Mouse (Mus musculus): ENCODE measurements around the gene Cyp4f13.

The Cyp4f13 gene

DNA sequence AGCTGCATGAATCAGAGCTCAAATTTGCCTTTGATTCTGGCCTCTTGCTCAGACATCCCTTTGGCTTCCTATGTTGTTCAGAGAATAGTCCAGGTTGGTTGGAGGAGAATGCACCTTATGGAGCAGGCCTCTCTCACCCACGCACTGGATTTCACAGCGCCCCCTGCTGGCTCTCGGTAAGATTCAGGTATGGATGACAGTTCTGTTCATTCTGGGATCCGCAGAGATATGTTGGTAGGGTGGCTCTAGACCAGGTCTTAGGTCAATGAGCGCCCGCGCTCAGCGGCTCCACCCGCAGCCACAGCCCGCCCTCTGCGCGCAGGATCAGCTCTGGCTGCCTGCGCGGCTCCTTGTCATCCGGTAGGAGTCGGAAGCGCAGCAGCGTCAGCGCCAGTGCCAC lies 42.0 kb downstream of the Cyp4f13 start:
- DNase-seq (ENCODE audit: low spot score in 2 of 2) = peak in 1 of 2 experiments; percentile 13

- DNase-seq (ENCODE audit: low spot score in 2 of 2) = no peak
Observed at GRCm38 (mm10) chr17:32904414-32904813, 42.8 kb downstream of the Cyp4f13 start.

GRCm38 (mm10) chr17:32901751-32902525 lies 45.3 kb downstream of the Cyp4f13 start:
- DNase-seq (ENCODE audit: low spot score in 2 of 2) = no peak

DNA sequence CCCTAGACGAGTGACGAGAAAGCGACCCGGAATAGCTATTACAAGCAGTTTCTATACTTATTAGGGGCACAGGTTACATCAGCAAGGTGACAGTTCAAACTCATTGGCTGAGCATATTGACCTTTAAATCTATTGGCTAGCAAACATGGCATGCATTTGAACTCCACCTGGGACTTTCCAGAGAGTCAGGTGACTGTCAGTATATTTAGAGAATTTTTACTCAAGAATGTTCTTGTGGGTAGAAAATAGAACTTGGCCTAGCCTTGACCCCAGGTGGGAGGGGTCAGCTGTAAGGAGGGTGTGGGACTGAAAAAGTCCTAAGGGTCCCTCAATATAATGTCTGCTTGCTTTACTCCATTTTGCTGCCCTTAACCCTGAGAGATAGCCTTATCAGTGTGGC lies 51.8 kb downstream of the Cyp4f13 start:
- no peak for DNase-seq (ENCODE audit: low spot score in 2 of 2)

GRCm38 (mm10) chr17:32893901-32894300 lies 53.3 kb downstream of the Cyp4f13 start:
- DNase-seq (ENCODE audit: low spot score in 2 of 2) = no peak

DNA sequence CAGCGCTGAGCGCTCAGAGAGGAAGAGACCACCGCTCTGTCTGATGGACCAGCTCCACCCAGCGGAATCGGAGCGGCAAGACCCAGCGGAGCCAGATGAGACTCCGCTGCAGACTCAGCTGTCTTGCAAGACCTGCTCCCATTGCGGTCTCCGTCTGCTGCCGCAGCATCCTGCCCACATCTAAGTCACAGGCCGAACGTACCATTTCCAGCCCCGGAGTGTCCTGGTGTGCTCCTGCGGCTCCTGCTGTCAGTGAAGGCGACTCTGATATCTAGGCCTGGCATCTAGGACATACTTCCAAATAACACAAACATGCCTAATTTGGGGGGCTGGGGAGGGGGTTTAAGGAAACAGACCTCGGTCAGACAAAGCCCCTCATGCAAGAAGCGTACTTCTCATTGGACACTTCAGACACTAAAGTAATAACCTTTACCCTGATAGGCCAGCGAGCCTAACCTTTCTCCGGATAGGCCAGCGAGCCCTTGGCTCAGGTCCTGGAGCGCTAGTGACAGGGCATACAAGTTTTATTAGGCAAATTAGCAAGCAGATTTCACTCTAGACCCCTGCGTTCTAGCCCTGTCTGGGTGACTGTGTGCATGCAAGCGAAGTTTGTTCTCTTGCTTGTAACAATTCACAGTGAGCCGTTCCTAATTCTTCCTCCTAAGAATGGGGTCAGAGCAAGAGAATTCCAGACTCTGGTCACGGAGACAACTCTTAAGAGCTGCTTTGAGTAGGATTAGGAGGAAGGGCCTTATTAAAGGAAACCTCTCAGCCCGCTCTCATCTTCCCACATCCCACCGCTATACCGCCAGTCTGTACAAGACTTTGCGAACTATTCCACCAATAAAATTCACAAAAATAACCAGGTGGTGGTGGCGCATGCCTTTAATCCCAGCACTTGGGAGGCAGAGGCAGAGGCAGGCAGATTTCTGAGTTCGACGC lies 55.7 kb downstream of the Cyp4f13 start, which contains the start of gene Zfp870:
TSS of gene Zfp870 (minus strand) at position 404 of the 942 bp plus-strand sequence.
- peak; percentile 69 to 82 for DNase-seq (ENCODE audit: low spot score in 2 of 2)

DNA sequence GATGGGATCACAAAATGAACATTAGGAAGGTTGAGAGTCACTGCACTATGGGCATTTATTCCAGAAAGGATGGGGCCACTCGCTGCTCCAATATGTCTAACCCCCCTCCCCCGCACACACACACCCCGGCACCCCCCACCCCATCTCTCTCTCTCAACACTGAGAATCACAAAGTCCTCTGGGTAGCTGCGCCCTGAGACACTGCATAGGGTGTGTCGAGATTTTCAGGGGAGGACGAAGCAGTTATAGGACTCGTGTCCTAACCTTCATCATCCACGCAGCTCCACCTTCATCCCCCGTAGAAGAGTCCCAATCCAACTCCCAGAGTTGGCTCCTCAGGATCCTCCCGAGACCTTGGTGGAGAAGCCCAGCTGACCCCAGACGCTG lies 56.4 kb downstream of the Cyp4f13 start:
- DNase-seq (ENCODE audit: low spot score in 2 of 2) = no peak

GRCm38 (mm10) chr17:32889611-32890010 lies 57.6 kb downstream of the Cyp4f13 start:
- DNase-seq (ENCODE audit: low spot score in 2 of 2) = no peak

DNA sequence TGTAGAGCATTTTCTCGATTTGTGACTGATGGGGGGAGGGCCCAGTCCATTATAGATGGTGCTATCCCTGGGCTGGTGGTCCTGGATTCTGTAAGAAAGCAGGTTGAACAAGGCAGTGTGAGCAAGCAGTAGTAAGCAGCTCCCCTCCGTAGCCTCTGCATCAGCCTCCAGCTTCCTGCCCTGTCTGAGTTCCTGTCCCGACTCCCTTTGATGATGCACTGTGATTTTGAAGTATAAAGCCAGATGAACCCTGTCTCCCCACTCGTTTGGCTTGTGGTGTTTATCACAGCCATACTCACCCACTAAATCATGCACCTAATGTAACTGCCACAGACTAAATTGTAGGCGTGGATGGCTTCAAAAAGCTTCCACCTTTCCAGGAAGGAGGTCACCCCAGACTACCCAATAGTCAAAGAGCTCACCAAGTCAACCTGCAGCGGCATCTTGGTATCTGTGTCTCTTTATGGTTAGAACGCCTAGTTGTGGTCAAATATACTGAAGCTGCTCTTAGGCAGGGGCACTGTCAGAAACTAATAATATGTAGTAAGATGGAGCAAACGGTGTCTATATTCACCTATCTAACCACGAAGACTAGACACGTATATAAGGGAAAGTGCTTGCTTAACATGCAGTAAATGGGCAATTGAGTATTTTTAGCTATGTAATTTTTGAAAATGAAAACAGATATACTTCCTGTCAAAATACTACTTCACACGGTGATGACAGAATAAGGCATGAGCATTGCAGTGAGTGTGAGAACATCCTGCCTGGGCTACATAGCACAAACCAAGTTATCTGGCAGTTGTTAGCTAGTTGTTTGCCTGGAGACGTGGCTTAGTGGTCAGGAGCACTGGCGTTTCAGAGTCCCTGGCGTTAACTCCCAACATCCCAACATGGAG lies 66.6 kb downstream of the Cyp4f13 start:
- no peak for DNase-seq (ENCODE audit: low spot score in 2 of 2)

DNA sequence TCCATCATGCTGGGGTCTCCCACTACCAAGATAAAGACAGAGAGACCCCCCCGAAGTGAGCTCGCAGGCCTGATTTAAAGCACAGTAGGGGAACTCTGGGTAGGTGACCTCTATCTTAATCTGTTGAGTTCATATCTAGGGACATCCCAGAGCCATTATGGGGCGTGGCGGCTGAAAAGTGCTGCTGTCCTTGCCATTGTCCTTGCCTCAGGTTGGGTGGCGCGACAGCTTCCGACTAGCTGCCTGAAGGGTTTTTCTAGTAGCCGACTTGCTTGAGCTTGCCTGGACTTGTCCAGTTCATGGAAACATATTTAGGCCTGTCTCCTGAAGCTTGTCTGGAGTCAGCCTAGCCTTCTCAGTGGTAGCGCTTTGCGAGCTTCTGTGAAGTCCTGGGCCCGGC lies 68.4 kb downstream of the Cyp4f13 start:
- DNase-seq (ENCODE audit: low spot score in 2 of 2) = no peak

GRCm38 (mm10) chr17:32877471-32878171 lies 69.6 kb downstream of the Cyp4f13 start:
- no peak for DNase-seq (ENCODE audit: low spot score in 2 of 2)
